Mouse (Mus musculus) C2C12 (cell line): ENCODE results near the gene Rbm6.

ENCODE experiments used
- CTCF ChIP-seq: IDR thresholded peaks from one replicate; pipeline ENCODE4 v1.5.1; 2011; ENCODE audit not compliant: control insufficient read depth, insufficient read depth, insufficient read length
- FOSL1 ChIP-seq: IDR thresholded peaks from one replicate; pipeline ENCODE4 v1.8.0; 2011; ENCODE audit warnings: mild to moderate bottlenecking, low read length; ENCODE audit not compliant: poor library complexity, insufficient read depth, severe bottlenecking
- MAX ChIP-seq: IDR thresholded peaks from one replicate; pipeline ENCODE4 v1.6.1; 2011; ENCODE audit warnings: mild to moderate bottlenecking, control low read depth

DNA sequence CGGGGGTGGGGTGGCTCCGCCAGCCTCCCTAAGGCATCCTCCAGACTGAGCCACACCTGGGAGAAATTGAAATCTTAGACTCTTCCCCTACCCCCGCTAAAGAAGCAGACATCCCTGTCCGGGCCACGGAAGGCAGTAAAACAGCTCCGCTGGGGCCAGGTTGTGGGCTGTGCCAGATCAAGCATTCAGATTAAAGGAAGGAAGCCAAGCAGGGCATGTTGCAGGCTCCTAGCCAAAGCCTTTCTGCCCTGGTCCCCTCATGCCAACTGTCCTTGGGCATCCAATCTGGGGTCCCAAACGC is 136.9 kb downstream of the Rbm6 start:
- no peak for TF ChIP-seq CTCF
- TF ChIP-seq MAX = no peak
- TF ChIP-seq FOSL1 = no peak
